Mouse (Mus musculus) CH12.LX (cell line): ENCODE data around the gene Ssbp3. TPM values are rescaled to one million over a fixed set of nuclear protein-coding genes. Genes with fewer than 3 reads are reported as not detected.

ENCODE experiments used
- DNase-seq: peaks from one replicate; pipeline ENCODE4 v3.0.0-alpha.2; 2013; ENCODE audit errors: extremely low read depth
- H3K27ac ChIP-seq: 2 replicates; pipeline ENCODE4 v1.5.1; 2012; ENCODE audit warnings: low read depth, mild to moderate bottlenecking, control low read depth, moderate library complexity; ENCODE audit not compliant: insufficient read depth
- H3K27me3 ChIP-seq: replicated peaks from 2 replicates; pipeline ENCODE3; 2012; ENCODE audit warnings: inconsistent platforms
- H3K36me3 ChIP-seq, 2 experiments: replicated peaks in 1 of 2; 2 replicates each; pipeline versions ENCODE3 to v1.6.1; 2012; ENCODE audit warnings: inconsistent platforms in 1 of 2, low read length in 1 of 2, mild to moderate bottlenecking in 1 of 2, mixed read lengths in 1 of 2, moderate library complexity in 1 of 2; ENCODE audit not compliant: control insufficient read depth in 1 of 2, insufficient read depth in 1 of 2
- H3K4me1 ChIP-seq, 2 experiments: 2 replicates each; pipeline ENCODE4 v1.6.1; 2012; ENCODE audit warnings: inconsistent platforms in 1 of 2, moderate library complexity in 1 of 2; ENCODE audit not compliant: insufficient read depth in 2 of 2, control insufficient read depth in 1 of 2
- H3K4me2 ChIP-seq: 2 replicates; pipeline ENCODE4 v1.6.1; 2012; ENCODE audit warnings: low read depth, mild to moderate bottlenecking, control low read depth; ENCODE audit not compliant: poor library complexity, insufficient read depth, severe bottlenecking
- H3K4me3 ChIP-seq, 3 experiments: fragments of 150-350 bp in 1 of 3; sonication (generic) in 1 of 3; replicated peaks in 1 of 3; 2 replicates each; pipeline versions ENCODE3 to v1.5.1; 2011 to 2012; ENCODE audit warnings: low read depth in 2 of 3, low read length in 2 of 3, mild to moderate bottlenecking in 2 of 3, moderate library complexity in 2 of 3, control low read depth in 1 of 3, improper control_type of control experiment in 1 of 3, inconsistent platforms in 1 of 3, mixed read lengths in 1 of 3; ENCODE audit not compliant: poor library complexity in 1 of 3
- H3K79me2 ChIP-seq: replicated peaks from 2 replicates; pipeline ENCODE4 v1.6.1; 2012; ENCODE audit warnings: mild to moderate bottlenecking, moderate library complexity; ENCODE audit not compliant: control insufficient read depth, poor library complexity, insufficient read depth, severe bottlenecking; ENCODE audit errors: extremely low read depth
- H3K9ac ChIP-seq: 2 replicates; pipeline ENCODE4 v1.6.1; 2012; ENCODE audit warnings: low read depth, mild to moderate bottlenecking, control low read depth, moderate library complexity; ENCODE audit not compliant: insufficient read depth
- H3K9me3 ChIP-seq: replicated peaks from 2 replicates; pipeline ENCODE3; 2012; ENCODE audit warnings: low read length, inconsistent platforms, mixed read lengths
- CHD1 ChIP-seq: IDR thresholded peaks from 2 replicates; pipeline ENCODE4 v1.6.1; 2012; ENCODE audit warnings: low read depth, low read length, improper control_type of control experiment, inconsistent platforms
- CHD2 ChIP-seq: IDR thresholded peaks from 2 replicates; pipeline ENCODE4 v1.6.1; 2011; ENCODE audit warnings: low read length, improper control_type of control experiment
- ELF1 ChIP-seq: IDR thresholded peaks from 2 replicates; pipeline ENCODE4 v1.6.1; 2014; ENCODE audit warnings: low read depth, mild to moderate bottlenecking, inconsistent platforms, low read length, improper control_type of control experiment
- EP300 ChIP-seq: IDR thresholded peaks from 2 replicates; pipeline ENCODE4 v1.6.1; 2011; ENCODE audit warnings: low read length, improper control_type of control experiment
- ETS1 ChIP-seq: conservative IDR thresholded peaks from 2 replicates; pipeline ENCODE4 v1.6.1; 2012; ENCODE audit warnings: low read depth, mild to moderate bottlenecking, inconsistent platforms, low read length, improper control_type of control experiment, moderate library complexity
- IRF4 ChIP-seq: IDR thresholded peaks from 2 replicates; pipeline ENCODE4 v1.6.1; 2014; ENCODE audit warnings: low read depth, mild to moderate bottlenecking, inconsistent platforms, low read length, improper control_type of control experiment
- MAZ ChIP-seq: IDR thresholded peaks from 2 replicates; pipeline ENCODE4 v1.6.1; 2012; ENCODE audit warnings: low read depth, mild to moderate bottlenecking, inconsistent platforms, low read length, improper control_type of control experiment, moderate library complexity
- MEF2A ChIP-seq: IDR thresholded peaks from 2 replicates; pipeline ENCODE4 v1.6.1; 2014; ENCODE audit warnings: low read depth, mild to moderate bottlenecking, inconsistent platforms, low read length, improper control_type of control experiment, borderline replicate concordance
- MXI1 ChIP-seq: IDR thresholded peaks from 2 replicates; pipeline ENCODE4 v1.6.1; 2011; ENCODE audit warnings: mild to moderate bottlenecking, low read depth, low read length, improper control_type of control experiment
- MYC ChIP-seq: IDR thresholded peaks from 2 replicates; pipeline ENCODE4 v1.6.1; 2011; ENCODE audit warnings: low read depth, mild to moderate bottlenecking, improper control_type of control experiment, low read length
- NELFE ChIP-seq: IDR thresholded peaks from 2 replicates; pipeline ENCODE4 v1.6.1; 2011; ENCODE audit warnings: low read depth, low read length, improper control_type of control experiment
- RAD21 ChIP-seq: IDR thresholded peaks from 2 replicates; pipeline ENCODE4 v1.6.1; 2011; ENCODE audit warnings: low read depth, mild to moderate bottlenecking, low read length, improper control_type of control experiment, moderate library complexity
- SMC3 ChIP-seq: IDR thresholded peaks from 2 replicates; pipeline ENCODE4 v1.6.1; 2011; ENCODE audit warnings: low read depth, low read length, improper control_type of control experiment
- TBP ChIP-seq: conservative IDR thresholded peaks from 2 replicates; pipeline ENCODE4 v1.6.1; 2011; ENCODE audit warnings: low read depth, low read length, improper control_type of control experiment
- UBTF ChIP-seq: IDR thresholded peaks from 2 replicates; pipeline ENCODE4 v1.6.1; 2012; ENCODE audit warnings: low read depth, mild to moderate bottlenecking, inconsistent platforms, low read length, improper control_type of control experiment, moderate library complexity
- ZKSCAN1 ChIP-seq: IDR thresholded peaks from 2 replicates; pipeline ENCODE4 v1.6.1; 2012; ENCODE audit warnings: low read depth, inconsistent platforms, low read length, improper control_type of control experiment, borderline replicate concordance
- dilution Hi-C: fragments of 300-500 bp; cut with MboI; formaldehyde crosslinking; loops from 2 replicates; pipeline ENCODE4 v1.14.3; 2020; ENCODE audit warnings: low sequenced_read_pairs; ENCODE audit not compliant: extremely low pct_unique_long_range_greater_than_20kb, extremely low pct_ligation_motif_present
- in situ Hi-C: fragments of 300-500 bp; cut with MboI; formaldehyde crosslinking; loops from 3 replicates; pipeline ENCODE4 v1.14.3; 2019; ENCODE audit warnings: low sequenced_read_pairs, low pct_ligation_motif_present, low pct_unique_long_range_greater_than_20kb, mixed read lengths
- polyA plus RNA-seq: library from polyadenylated mRNA; unstranded; fragments of >175 nt; gene quantifications from 2 replicates; pipeline ENCODE4 v1.2.1, GENCODE M21; 2012; ENCODE audit warnings: low read depth; ENCODE audit not compliant: insufficient read length
- total RNA-seq, 2 experiments: library from RNA; depleted of rRNA; stranded (reverse); fragments of 300-350 nt in 1 of 2; fragments of >200 nt in 1 of 2; gene quantifications; 2 replicates each; pipeline ENCODE4 v1.2.3; 2012 to 2014

Gene Ssbp3
- total and polyA plus RNA-seq, 3 experiments: 32.4 to 129 (median 76.5) TPM

GRCm38 (mm10) chr4:106970786-106971185, 60.3 kb downstream of the Ssbp3 start:
- Histone ChIP-seq H3K4me1 (peaks cover 69 to 100% of the 10 kb centered on the region in 2 experiments), H3K79me2 (peaks cover 13% of the 10 kb centered on the region), H3K9me3 (no peaks in the 10 kb centered on the region), H3K9ac (no peak overlapping the region), H3K27ac (peak overlapping the region; percentile 44), H3K27me3 (no peaks in the 10 kb centered on the region), H3K36me3 (peaks cover under 1 to 37% of the 10 kb centered on the region in 2 experiments), H3K4me2 (no peak overlapping the region), H3K4me3 (no peak overlapping the region)
- in situ Hi-C loops (no loop called here), dilution Hi-C loops (no loop called here)
- DNase-seq: peak; percentile 78
- TF ChIP-seq MYC: no peak
- no peak for TF ChIP-seq ZKSCAN1
- TF ChIP-seq CHD2: no peak
- no peak for TF ChIP-seq EP300
- TF ChIP-seq MXI1: no peak
- peak; percentile 32; the same call in 1 of the 2 replicates for TF ChIP-seq IRF4
- TF ChIP-seq NELFE: no peak
- 0 out of 2 replicates have a peak, but pooled peaks have one; percentile 40 for TF ChIP-seq MEF2A
- TF ChIP-seq MAZ: no peak
- TF ChIP-seq SMC3: no peak
- peak; percentile 60 for TF ChIP-seq ETS1
- TF ChIP-seq ELF1: 0 out of 2 replicates have a peak, but pooled peaks have one; percentile 29
- no peak for TF ChIP-seq UBTF
- TF ChIP-seq RAD21: no peak

DNA sequence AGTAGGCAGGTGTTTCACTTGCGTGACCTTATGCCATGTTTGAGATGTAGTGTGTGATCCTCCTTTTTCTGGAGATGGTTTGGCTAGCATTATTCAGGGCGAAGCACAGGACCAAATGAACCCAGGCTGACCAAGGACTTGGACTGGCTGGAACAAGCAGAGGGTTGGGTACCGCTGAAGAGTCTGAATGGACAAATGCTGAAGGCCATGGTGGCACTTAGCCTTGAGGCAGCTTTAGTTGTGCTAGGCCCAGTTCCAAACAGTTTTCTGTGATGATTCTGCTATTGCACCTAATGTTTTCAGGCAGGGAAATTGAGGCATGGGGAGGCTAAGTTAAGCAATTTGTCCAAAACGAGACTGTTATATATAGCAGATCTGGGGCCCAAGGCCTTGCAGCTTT, 61.6 kb downstream of the Ssbp3 start:
- Histone ChIP-seq H3K27me3 (no peaks in the 10 kb centered on the region), H3K4me1 (peaks cover 72 to 100% of the 10 kb centered on the region in 2 experiments), H3K27ac (peak overlapping the region; percentile 76), H3K4me3 (no peak overlapping the region), H3K9me3 (no peaks in the 10 kb centered on the region), H3K9ac (no peak overlapping the region; the same call in 1 of the 2 replicates), H3K36me3 (peaks cover 0 to 26% of the 10 kb centered on the region in 2 experiments), H3K79me2 (peaks cover 13% of the 10 kb centered on the region), H3K4me2 (no peak overlapping the region)
- dilution Hi-C loops (no loop called here), in situ Hi-C loops (no loop called here)
- TF ChIP-seq RAD21: no peak
- TF ChIP-seq CHD1: 0 out of 2 replicates have a peak, but pooled peaks have one; percentile 31
- no peak for TF ChIP-seq TBP
- DNase-seq: no peak
